Mouse (Mus musculus) bone marrow macrophage, adult 2 months (primary cell): ENCODE measurements around the gene Ptgir.

Source experiments
- CTCF ChIP-seq: IDR thresholded peaks from 2 replicates; pipeline ENCODE4 v1.5.1; 2012; ENCODE audit warnings: low read depth, mild to moderate bottlenecking, low read length, moderate library complexity
- POLR2A ChIP-seq: IDR thresholded peaks from 2 replicates; pipeline ENCODE4 v1.6.1; 2012; ENCODE audit warnings: mild to moderate bottlenecking, low read depth, low read length, borderline replicate concordance

DNA sequence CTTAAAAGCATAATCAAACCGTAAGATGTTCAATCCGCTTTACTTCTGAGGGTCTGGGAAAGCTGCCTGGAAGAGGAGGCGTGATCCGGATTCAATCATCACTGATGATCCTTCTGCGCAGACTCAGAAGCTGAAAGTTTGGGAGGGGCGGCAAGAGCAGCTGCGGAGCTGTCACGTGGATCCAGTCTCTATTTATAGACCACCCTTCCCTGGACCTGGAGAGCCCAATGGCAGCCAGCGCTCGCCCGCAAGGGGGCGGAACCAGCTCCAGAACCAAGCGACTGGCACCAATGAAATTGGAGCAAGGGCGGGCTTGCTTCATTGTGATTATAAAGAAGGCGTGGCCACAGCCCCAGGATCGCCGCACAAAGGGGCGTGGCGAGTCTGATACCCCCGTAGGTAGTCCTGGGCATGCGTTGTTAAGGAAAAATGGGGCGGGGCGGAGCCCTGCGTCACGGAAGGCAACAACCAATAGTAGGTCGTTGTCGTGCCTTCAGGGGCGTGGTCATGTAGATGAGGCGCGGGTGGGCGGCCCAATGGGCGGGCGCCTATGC, 31.5 kb upstream of the Ptgir start:
- no peak for TF ChIP-seq CTCF
- no peak for TF ChIP-seq POLR2A
